Mouse (Mus musculus): ENCODE results near the gene Tmbim1. TPM values are rescaled to one million over a fixed set of nuclear protein-coding genes. Genes with fewer than 3 reads are reported as not detected.

The Tmbim1 gene
- polyA plus RNA-seq, 1 experiment from 2014 or later, result 50.1 TPM

DNA sequence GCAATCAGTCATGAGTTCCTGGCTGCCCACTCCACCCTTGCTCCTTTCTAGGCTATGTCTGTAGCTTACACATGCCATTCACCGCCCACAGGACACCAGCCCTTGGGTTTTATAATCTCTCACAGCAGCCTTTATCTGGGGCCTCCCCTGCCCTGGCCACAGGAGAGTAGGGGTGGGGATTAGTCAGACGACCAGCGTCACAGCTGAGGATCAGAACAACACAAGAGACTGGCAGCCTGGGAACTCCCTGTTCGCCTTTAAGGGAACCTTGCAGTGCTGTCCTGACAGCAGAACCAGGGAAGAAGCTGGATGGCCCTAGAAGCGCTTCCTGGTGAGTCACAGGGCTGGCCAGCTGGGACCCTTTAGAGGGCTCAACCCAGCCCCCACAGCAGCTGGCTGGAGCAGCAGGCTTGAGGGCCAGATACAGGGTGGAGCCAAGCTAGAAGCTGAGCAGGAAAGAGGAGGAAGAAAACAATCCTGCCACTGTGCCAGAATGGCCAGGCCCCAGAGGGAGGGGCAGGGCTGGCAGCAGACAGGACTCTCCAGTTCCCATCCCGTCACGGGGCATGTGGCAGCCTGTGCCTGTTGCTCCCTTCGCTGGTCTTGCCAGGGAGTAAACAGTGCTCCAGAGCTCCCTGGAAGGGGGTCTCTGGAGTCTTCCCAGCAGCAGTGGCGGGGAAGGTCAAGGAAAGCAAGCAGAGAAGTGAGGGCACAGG is 9.8 kb downstream of the Tmbim1 start:
- 0 out of 2 replicates have a peak overlapping the region, but pooled peaks have one; percentile 0 for H3K4me3 ChIP-seq (ENCODE audit: low read depth, low read length)
- peak overlapping the region; percentile 33 for H3K4me2 ChIP-seq (replicated peaks; ENCODE audit: low read depth, low read length)
- WGBS, result 5% methylated on average over 9 of the region's 9 CpGs
- no peaks in the 10 kb centered on the region for H3K27me3 ChIP-seq (ENCODE audit: control insufficient read depth, insufficient read depth, low read length)
- peaks cover 57% of the 10 kb centered on the region for H3K4me1 ChIP-seq (ENCODE audit: control insufficient read depth, insufficient read depth, low read length)
- ATAC-seq (ENCODE audit: insufficient number of reproducible peaks, insufficient read depth, low FRiP score, low read depth), result peak; percentile 88
- peak overlapping the region; percentile 98 for H3K27ac ChIP-seq (ENCODE audit: low read length)
- peaks cover 24% of the 10 kb centered on the region for H3K36me3 ChIP-seq (ENCODE audit: control insufficient read depth, insufficient read depth, low read length)
- H3K9me3 ChIP-seq (ENCODE audit: control insufficient read depth, low read depth, low read length), result no peaks in the 10 kb centered on the region
- H3K9ac ChIP-seq (replicated peaks; ENCODE audit: low read depth, low read length), result no peak overlapping the region; the same call in 1 of the 2 replicates

DNA sequence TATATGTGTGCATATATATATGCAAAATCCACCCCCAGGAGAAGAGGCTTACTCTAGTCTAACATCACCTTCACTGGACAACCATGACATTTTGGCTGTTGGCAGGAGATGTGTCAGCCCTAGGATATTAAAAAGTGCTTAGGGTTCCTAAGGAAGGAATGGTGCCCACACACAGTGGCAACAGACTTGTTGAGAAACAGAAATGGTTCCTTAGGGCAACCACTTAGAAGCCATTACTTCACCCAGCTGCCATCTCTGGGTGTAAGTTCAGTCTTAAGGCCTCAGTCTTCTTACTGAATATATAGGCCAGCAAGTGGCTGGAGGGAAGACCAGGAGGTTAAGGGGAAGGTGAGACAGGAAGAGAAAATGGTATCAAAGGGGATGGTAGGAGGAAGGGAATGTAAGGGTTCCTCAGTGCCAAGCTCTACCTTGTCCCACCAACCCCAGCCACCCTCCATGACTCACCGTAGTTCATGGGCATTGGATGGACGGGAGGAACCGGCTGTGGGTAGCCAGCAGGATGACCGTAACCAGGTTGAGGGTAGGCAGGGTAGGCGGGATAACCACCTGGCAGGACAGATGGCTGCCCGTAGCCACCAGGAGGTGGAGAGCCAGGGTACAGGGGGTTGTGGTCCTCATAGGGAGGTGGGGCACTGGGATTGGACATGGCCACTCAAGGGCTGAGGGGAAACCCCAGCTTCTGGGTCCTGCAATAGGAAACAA is 10.5 kb downstream of the Tmbim1 start:
- no peak overlapping the region for H3K9ac ChIP-seq (replicated peaks; ENCODE audit: low read depth, low read length)
- WGBS, result 90% methylated on average over 6 of the region's 6 CpGs
- peaks cover 60% of the 10 kb centered on the region for H3K4me1 ChIP-seq (ENCODE audit: control insufficient read depth, insufficient read depth, low read length)
- no peaks in the 10 kb centered on the region for H3K27me3 ChIP-seq (ENCODE audit: control insufficient read depth, insufficient read depth, low read length)
- H3K27ac ChIP-seq (ENCODE audit: low read length), result peak overlapping the region; percentile 98
- ATAC-seq (ENCODE audit: insufficient number of reproducible peaks, insufficient read depth, low FRiP score, low read depth), result no peak
- no peaks in the 10 kb centered on the region for H3K9me3 ChIP-seq (ENCODE audit: control insufficient read depth, low read depth, low read length)
- peak overlapping the region; percentile 33; the same call in 1 of the 2 replicates for H3K4me2 ChIP-seq (replicated peaks; ENCODE audit: low read depth, low read length)
- H3K4me3 ChIP-seq (ENCODE audit: low read depth, low read length), result no peak overlapping the region
- H3K36me3 ChIP-seq (ENCODE audit: control insufficient read depth, insufficient read depth, low read length), result peaks cover 31% of the 10 kb centered on the region

DNA sequence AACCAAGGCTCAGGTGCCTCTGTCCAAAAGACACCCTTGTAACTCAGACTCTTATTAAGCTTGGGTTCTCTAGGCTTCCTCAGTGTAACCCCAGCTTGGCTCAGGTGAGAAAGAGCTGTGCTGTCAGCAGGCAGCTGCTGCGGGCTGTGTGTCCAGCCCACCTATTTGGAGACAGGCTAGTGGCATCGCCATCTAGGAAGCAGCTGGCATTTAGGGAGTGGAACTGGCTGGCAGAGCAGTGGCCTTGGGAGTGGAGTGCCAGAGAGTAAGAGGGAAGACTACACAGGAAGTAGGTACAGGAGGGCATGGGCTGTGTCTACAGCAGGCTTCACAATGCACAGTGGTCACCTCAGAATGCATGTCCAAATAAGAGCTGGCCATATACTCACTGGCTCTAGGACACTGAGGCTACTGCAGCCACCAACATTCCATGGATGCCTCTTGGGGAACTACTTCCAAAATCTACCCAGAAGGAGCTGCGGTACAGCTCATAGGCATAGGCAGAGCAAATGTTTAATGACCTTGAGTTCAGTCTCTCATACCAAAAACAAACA is 11.3 kb downstream of the Tmbim1 start:
- peaks cover 38% of the 10 kb centered on the region for H3K36me3 ChIP-seq (ENCODE audit: control insufficient read depth, insufficient read depth, low read length)
- WGBS, result 91% methylated on average over 3 of the region's 3 CpGs
- H3K9me3 ChIP-seq (ENCODE audit: control insufficient read depth, low read depth, low read length), result no peaks in the 10 kb centered on the region
- no peak overlapping the region for H3K4me2 ChIP-seq (replicated peaks; ENCODE audit: low read depth, low read length)
- H3K4me1 ChIP-seq (ENCODE audit: control insufficient read depth, insufficient read depth, low read length), result peaks cover 62% of the 10 kb centered on the region
- no peak for ATAC-seq (ENCODE audit: insufficient number of reproducible peaks, insufficient read depth, low FRiP score, low read depth)
- no peak overlapping the region for H3K9ac ChIP-seq (replicated peaks; ENCODE audit: low read depth, low read length)
- peak overlapping the region; percentile 18; the same call in 1 of the 2 replicates for H3K27ac ChIP-seq (ENCODE audit: low read length)
- H3K27me3 ChIP-seq (ENCODE audit: control insufficient read depth, insufficient read depth, low read length), result no peaks in the 10 kb centered on the region
- H3K4me3 ChIP-seq (ENCODE audit: low read depth, low read length), result no peak overlapping the region

DNA sequence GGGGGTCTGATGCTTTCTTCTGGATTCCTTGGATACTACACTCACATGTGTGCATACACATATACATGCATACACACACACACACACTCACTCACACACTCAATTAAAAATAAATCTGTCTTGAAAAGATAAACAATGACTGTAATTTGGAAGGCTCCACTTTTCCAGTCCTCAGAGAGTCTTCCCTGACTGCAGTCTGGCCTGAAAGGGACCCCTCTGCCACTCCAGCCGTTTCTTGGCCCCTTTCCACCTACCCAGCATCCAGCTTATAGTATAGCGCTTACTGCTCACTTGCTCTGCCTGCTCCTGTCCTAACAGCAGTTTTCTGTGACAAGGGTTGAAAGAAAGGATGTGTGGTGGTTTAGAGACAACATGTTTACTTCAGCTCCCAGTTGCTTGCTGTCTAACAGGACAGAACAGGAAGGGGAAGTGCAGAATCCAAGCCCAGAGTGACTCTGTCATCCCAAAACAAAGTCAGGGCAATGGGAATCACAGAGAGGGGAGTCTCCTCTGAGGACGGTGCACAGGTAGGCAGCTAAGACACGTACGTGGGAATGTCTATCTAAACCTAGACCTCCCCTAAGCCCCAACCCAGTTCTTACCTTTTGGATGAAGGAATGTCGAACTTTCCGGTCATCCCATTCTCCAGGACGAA is 12.0 kb downstream of the Tmbim1 start:
- 76% methylated on average over 8 of the region's 8 CpGs for WGBS
- Histone ChIP-seq H3K4me3 (ENCODE audit: low read depth, low read length) (no peak overlapping the region), H3K27ac (ENCODE audit: low read length) (no peak overlapping the region), H3K27me3 (ENCODE audit: control insufficient read depth, insufficient read depth, low read length) (no peaks in the 10 kb centered on the region), H3K4me1 (ENCODE audit: control insufficient read depth, insufficient read depth, low read length) (peaks cover 56% of the 10 kb centered on the region), H3K9me3 (ENCODE audit: control insufficient read depth, low read depth, low read length) (no peaks in the 10 kb centered on the region), H3K9ac (replicated peaks; ENCODE audit: low read depth, low read length) (no peak overlapping the region), H3K36me3 (ENCODE audit: control insufficient read depth, insufficient read depth, low read length) (peaks cover 45% of the 10 kb centered on the region), H3K4me2 (replicated peaks; ENCODE audit: low read depth, low read length) (no peak overlapping the region)
- no peak for ATAC-seq (ENCODE audit: insufficient number of reproducible peaks, insufficient read depth, low FRiP score, low read depth)

DNA sequence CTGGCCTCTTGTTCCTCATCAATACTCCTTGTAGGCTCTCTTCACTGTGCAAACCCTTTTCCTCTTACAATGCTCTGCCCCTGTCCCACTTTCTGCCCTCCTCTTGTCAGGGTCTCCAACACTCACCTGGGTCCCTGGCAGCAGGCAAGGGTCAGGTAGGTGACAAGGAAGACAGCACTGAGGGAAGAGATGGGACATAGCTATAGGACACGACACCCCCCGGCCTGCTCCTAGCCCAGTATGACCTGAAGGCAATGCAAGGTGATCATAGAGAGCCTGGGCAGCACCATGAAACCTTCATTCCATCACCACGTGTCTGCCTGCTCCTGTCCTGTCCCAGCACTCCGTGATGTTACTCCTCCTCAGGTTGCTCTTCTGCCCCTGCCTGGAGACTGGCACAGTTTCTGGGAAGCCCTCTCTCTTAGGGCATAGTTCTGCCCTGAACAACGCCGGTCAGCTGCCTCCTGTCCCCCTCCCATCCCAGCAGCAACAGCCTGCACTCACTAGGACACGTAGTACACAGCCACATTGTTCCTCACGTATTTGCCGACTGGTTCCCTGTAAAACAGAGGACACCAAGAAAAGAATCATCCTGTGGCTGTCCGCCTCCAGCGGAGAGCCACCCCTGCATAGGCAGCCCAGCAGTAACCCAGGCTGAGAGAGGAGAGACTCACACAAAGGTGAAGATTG is 12.9 kb downstream of the Tmbim1 start:
- Histone ChIP-seq H3K4me3 (ENCODE audit: low read depth, low read length) (no peak overlapping the region), H3K36me3 (ENCODE audit: control insufficient read depth, insufficient read depth, low read length) (peaks cover 48% of the 10 kb centered on the region), H3K27ac (ENCODE audit: low read length) (0 out of 2 replicates have a peak overlapping the region, but pooled peaks have one; percentile 22), H3K9ac (replicated peaks; ENCODE audit: low read depth, low read length) (no peak overlapping the region), H3K27me3 (ENCODE audit: control insufficient read depth, insufficient read depth, low read length) (no peaks in the 10 kb centered on the region), H3K4me2 (replicated peaks; ENCODE audit: low read depth, low read length) (no peak overlapping the region), H3K9me3 (ENCODE audit: control insufficient read depth, low read depth, low read length) (no peaks in the 10 kb centered on the region), H3K4me1 (ENCODE audit: control insufficient read depth, insufficient read depth, low read length) (peaks cover 47% of the 10 kb centered on the region)
- WGBS, result 84% methylated on average over 11 of the region's 11 CpGs
- ATAC-seq (ENCODE audit: insufficient number of reproducible peaks, insufficient read depth, low FRiP score, low read depth), result no peak

DNA sequence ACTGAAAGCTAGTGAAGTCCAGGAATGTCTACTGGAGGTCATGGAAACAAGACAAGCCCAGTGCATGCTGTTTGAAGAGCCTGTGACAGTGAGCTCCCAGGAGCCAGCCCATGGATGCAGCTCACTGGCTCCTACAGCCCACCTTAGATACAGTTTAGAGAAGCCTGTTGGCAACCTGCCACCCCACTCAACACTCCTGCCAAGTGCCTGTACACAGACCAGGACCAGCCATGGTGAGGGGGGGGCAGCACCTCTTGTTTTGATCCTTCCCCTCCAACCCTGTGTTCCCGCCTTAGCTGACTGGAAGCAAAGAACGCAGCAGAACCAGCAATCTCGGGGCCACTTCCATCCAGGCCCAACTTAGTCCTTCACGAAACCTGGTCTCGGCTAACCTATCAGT is 15.3 kb downstream of the Tmbim1 start:
- no peak overlapping the region for H3K4me3 ChIP-seq (ENCODE audit: low read depth, low read length)
- H3K4me1 ChIP-seq (ENCODE audit: control insufficient read depth, insufficient read depth, low read length), result peaks cover 33% of the 10 kb centered on the region
- WGBS, result 75% methylated on average over 5 of the region's 5 CpGs
- H3K27ac ChIP-seq (ENCODE audit: low read length), result 0 out of 2 replicates have a peak overlapping the region, but pooled peaks have one; percentile 15
- no peak overlapping the region for H3K4me2 ChIP-seq (replicated peaks; ENCODE audit: low read depth, low read length)
- ATAC-seq (ENCODE audit: insufficient number of reproducible peaks, insufficient read depth, low FRiP score, low read depth), result no peak
- H3K9me3 ChIP-seq (ENCODE audit: control insufficient read depth, low read depth, low read length), result no peaks in the 10 kb centered on the region
- peaks cover 52% of the 10 kb centered on the region for H3K36me3 ChIP-seq (ENCODE audit: control insufficient read depth, insufficient read depth, low read length)
- no peak overlapping the region for H3K9ac ChIP-seq (replicated peaks; ENCODE audit: low read depth, low read length)
- H3K27me3 ChIP-seq (ENCODE audit: control insufficient read depth, insufficient read depth, low read length), result no peaks in the 10 kb centered on the region

DNA sequence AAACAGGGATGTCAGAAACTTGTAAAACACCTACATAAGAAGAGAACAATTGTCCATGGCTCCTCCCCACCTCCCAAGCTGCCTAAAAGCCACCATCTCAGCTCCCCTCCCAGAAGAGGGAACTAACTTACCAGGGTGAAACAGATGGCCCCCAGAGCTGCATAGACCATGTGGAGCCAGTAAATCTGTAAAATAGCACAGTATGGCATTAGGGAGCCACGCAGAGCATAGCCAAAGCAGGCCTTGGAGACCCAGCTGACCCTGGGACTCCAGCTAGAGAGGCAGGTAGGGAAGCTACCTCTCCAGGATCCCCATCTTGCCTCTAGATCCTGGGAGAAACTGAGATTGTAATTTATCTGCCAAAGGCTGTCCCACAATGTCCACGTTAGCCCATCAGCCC is 15.7 kb downstream of the Tmbim1 start:
- Histone ChIP-seq H3K36me3 (ENCODE audit: control insufficient read depth, insufficient read depth, low read length) (peaks cover 52% of the 10 kb centered on the region), H3K27ac (ENCODE audit: low read length) (0 out of 2 replicates have a peak overlapping the region, but pooled peaks have one; percentile 27), H3K27me3 (ENCODE audit: control insufficient read depth, insufficient read depth, low read length) (no peaks in the 10 kb centered on the region), H3K4me3 (ENCODE audit: low read depth, low read length) (no peak overlapping the region), H3K9me3 (ENCODE audit: control insufficient read depth, low read depth, low read length) (no peaks in the 10 kb centered on the region), H3K4me1 (ENCODE audit: control insufficient read depth, insufficient read depth, low read length) (peaks cover 29% of the 10 kb centered on the region), H3K9ac (replicated peaks; ENCODE audit: low read depth, low read length) (no peak overlapping the region), H3K4me2 (replicated peaks; ENCODE audit: low read depth, low read length) (no peak overlapping the region)
- ATAC-seq (ENCODE audit: insufficient number of reproducible peaks, insufficient read depth, low FRiP score, low read depth), result no peak
- WGBS, result 87% methylated on average over 2 of the region's 2 CpGs

DNA sequence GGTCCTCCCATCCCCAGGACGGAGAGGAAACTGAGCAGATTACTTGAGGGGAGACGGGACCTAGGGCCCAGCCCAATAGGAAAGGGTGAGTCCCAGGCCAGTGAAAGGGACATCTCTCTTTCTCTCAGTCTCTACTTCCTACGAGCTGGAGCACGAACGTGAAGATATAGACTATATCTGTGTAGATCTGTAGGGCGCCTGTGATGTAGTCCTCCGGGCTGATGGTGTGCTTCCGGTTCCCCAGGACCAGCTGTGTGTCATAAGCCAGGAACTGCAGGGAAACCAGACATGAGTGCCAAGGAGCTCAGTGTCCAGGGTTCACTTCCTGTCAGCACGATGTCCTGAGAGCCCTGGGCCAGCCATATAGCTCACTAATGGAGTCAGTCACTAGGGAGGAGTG is 16.2 kb downstream of the Tmbim1 start:
- H3K27me3 ChIP-seq (ENCODE audit: control insufficient read depth, insufficient read depth, low read length), result no peaks in the 10 kb centered on the region
- ATAC-seq (ENCODE audit: insufficient number of reproducible peaks, insufficient read depth, low FRiP score, low read depth), result no peak
- H3K36me3 ChIP-seq (ENCODE audit: control insufficient read depth, insufficient read depth, low read length), result peaks cover 52% of the 10 kb centered on the region
- 92% methylated on average over 9 of the region's 9 CpGs for WGBS
- H3K9ac ChIP-seq (replicated peaks; ENCODE audit: low read depth, low read length), result no peak overlapping the region
- no peak overlapping the region for H3K4me2 ChIP-seq (replicated peaks; ENCODE audit: low read depth, low read length)
- no peaks in the 10 kb centered on the region for H3K9me3 ChIP-seq (ENCODE audit: control insufficient read depth, low read depth, low read length)
- peaks cover 27% of the 10 kb centered on the region for H3K4me1 ChIP-seq (ENCODE audit: control insufficient read depth, insufficient read depth, low read length)
- 0 out of 2 replicates have a peak overlapping the region, but pooled peaks have one; percentile 27 for H3K27ac ChIP-seq (ENCODE audit: low read length)
- H3K4me3 ChIP-seq (ENCODE audit: low read depth, low read length), result no peak overlapping the region
